Mouse (Mus musculus): ENCODE measurements around the gene Zzef1.
A peak's percentile ranks its signal among the peaks of the same experiment; 100 is the strongest.
"Not testable (repeated sequence)": the region's sequence is repeated elsewhere in the genome, so short reads cannot be mapped to it uniquely, and the experiment has no call there.

Zzef1 gene

GRCm38 (mm10) chr11:72795455-72796295, at the start of gene Zzef1, which contains the start of gene Cyb5d2:
Zzef1 (plus strand) TSS chr11:72796226.
Cyb5d2 (minus strand) TSS chr11:72796142.
- peak; percentile 92 for DNase-seq (ENCODE audit: extremely low read depth, low read depth)

DNA sequence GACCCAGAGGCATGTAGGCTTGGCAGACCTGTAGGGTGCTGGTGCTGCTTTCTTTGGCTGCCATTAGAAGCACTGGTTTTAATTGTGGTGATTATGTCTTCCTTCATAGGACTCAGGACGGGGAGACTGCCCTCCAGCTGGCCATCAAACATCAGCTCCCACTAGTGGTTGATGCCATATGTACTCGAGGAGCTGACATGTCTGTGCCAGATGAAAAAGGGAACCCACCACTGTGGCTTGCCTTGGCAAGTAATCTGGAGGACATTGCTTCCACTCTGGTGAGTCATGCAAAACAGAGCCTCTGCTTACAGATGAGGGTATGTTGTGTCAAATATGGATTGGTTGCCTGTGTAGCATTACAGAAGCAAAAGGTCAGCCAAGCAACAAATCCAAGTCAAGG, 44.1 kb upstream of the Zzef1 start:
- DNase-seq (ENCODE audit: extremely low read depth, low read depth), result peak; percentile 11

GRCm38 (mm10) chr11:72758316-72758715, 37.7 kb upstream of the Zzef1 start:
- no peak for DNase-seq (ENCODE audit: extremely low read depth, low read depth)

- no peak for DNase-seq (ENCODE audit: extremely low read depth, low read depth)
Measured at GRCm38 (mm10) chr11:72759581-72759980, 36.4 kb upstream of the Zzef1 start.

GRCm38 (mm10) chr11:72760781-72761180, 35.2 kb upstream of the Zzef1 start:
- no peak for DNase-seq (ENCODE audit: extremely low read depth, low read depth)

DNA sequence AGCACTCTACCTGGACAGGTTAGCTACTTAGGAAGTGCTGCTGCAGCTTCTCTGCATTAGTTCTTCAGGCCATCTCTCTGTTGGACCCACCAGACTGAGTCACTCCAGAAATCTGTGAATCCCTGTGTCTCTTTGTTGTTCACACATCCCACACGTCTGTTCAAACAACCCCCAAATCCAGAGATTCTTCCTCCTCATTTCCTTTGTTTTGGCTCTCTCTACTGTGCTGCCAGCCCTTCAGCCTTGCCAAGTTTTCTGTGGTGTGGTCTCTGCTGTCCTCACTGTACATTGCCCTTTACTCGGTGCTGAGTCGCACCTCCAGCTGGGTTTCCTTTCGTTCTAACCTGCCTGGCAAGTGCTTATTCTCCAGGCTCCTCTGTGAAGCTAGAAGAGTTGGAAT, 31.8 kb upstream of the Zzef1 start:
- no peak for DNase-seq (ENCODE audit: extremely low read depth, low read depth)

- no peak for DNase-seq (ENCODE audit: extremely low read depth, low read depth)
Measured at GRCm38 (mm10) chr11:72767716-72768115, 28.3 kb upstream of the Zzef1 start.

DNA sequence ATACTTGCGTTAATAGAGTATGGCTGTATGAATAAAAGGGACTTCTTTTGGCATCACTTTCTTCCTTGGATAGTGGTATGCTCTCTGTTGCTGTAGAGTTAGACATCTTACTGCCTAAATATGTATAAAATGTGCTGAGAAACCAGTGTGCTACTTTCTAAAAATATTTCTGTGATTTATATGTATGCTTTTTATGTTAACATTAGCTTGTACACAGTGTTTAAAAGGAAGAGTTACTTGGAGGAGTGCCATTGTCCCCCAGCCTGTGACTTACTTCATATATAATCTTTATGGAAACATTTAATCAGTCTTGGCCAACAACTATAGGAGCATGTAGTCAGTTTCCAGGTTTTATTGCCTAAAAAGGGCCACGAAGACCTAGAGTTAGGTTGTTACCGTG, 27.0 kb upstream of the Zzef1 start:
- no peak for DNase-seq (ENCODE audit: extremely low read depth, low read depth)

DNA sequence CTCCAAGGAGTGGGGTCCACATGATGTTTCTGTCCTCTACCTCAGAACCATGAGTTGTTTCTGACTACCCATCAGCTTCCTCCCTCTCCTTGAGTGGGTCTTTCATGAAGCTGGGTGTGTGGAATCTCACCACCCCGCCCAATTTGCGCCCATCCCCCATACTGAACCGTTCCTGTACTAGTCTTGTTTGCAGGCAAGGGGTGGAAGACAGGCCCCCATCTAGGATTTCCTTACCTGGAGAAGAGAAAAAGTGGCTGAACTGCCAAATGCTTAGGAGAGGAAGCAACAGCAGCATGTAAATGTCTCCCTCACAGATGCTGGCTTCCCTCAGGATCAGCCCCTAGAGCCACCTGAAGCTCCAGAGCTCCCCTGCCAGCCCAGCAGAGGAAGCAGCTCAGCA, 25.7 kb upstream of the Zzef1 start:
- DNase-seq (ENCODE audit: extremely low read depth, low read depth), result no peak

DNA sequence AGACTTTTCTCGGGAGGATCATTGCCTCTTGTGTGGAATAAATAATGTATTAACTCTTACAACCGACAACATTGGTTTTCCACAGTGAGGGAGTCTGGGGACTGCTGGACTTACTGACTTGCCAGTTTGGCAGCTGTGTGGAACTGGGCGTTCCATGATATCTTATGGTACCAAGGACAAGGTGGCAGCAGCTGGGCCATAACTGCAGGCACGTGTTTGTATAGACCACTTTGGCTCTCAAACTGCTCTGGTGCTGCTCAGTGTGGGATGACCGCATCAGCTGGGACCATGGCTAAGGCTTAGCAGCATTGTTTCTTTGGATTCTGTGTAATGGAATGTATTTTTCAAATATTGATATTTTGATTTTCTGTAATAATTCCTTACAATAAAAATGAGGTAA, 25.2 kb upstream of the Zzef1 start:
- DNase-seq (ENCODE audit: extremely low read depth, low read depth), result no peak

DNA sequence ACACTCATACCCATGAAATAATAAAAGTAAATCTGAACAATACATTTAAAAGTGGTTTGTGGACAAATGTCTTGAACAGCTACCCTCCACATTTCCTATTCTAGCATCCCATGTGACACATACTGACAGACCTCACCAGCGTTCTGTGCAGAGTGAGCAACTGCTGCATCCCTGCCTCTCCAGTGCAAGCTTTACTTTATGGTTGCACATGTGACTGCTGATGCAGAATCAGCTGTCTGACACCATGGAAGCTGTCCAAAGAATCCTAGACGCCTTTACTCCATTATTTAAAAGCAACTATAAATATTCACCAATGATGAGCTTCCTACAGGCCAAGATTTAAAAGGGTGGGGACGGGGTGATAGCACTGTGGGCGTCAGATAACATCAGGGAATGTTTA, 24.6 kb upstream of the Zzef1 start:
- no peak for DNase-seq (ENCODE audit: extremely low read depth, low read depth)

DNA sequence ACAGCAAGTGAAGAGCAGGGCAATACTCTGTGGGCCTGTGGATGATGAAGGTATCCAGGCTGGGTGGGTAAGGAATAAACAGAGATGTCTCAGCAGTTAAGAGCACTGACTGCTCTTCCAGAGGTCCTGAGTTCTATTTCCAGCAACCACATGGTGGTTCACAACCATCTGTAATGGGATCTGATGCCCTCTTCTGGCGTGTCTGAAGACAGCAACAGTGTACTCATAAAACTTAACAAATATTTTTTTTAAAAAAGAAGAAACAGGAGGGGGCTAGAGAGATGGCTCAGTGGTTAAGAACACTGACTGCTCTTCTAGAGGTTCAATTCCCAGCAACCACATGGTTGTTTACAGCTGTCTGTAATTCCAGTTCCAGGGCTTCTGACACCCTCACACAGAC, 23.4 kb upstream of the Zzef1 start:
- DNase-seq (ENCODE audit: extremely low read depth, low read depth), result not testable (repeated sequence)

- DNase-seq (ENCODE audit: extremely low read depth, low read depth), result no peak
Measured at GRCm38 (mm10) chr11:72778957-72779356, 17.1 kb upstream of the Zzef1 start.

DNA sequence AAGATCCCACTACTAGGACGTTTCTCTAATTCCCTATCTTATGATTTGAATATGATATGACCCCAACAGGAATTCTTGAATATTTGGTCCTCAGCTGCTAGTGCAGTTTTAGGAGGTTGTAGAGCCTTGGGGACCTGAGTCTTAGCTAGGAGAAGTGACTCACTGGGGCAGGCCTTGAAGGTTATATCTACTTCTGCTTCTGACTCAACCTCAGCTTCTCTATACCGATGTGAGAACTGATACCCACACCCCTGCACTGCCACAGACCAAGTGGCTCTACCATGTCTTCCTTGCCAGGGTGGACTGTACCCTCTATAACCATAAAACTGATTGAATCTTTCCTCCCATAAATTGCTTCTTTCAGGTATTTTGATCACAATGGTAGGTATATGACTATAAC, 13.9 kb upstream of the Zzef1 start:
- no peak for DNase-seq (ENCODE audit: extremely low read depth, low read depth)

DNA sequence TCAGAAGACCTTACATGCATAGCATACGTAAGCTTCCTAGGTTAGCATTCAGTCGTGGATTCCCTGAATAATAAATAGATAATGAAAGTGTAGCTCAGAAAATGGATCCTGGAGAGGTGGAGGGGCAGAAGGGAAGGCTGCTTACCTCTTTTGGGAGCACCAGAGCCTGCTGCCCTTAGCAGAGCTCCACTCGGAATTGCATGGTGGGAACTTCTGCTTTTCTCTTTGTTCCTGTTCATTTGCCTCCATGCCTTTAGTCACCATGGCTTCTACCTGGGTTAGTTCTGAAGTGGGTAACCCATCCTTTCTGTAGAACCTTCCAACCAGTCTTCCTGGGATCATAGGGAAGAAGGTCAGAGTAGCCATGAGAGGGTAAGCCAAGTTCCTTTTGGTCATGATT, 13.5 kb upstream of the Zzef1 start:
- no peak for DNase-seq (ENCODE audit: extremely low read depth, low read depth)

DNA sequence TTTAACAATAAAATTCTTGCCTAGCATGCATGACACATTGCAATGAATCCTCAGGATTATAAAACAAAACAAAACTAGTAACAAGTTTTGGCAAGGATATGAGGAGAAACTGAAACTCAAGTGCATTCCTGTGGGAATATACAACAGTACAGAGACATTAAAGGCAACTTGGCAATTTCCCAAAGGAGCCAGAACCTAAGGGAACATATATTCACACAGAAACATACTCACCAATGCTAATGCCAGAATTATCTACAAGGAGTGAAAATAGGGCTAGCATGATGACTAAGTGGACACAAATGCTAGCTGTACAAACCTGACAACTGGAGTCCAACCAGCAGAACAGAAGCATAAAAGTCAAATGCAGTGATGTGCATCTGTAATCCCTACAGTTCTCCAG, 4.0 kb upstream of the Zzef1 start:
- DNase-seq (ENCODE audit: extremely low read depth, low read depth), result no peak

GRCm38 (mm10) chr11:72795149-72795454, 924 bp upstream of the Zzef1 start:
- DNase-seq (ENCODE audit: extremely low read depth, low read depth), result no peak

DNA sequence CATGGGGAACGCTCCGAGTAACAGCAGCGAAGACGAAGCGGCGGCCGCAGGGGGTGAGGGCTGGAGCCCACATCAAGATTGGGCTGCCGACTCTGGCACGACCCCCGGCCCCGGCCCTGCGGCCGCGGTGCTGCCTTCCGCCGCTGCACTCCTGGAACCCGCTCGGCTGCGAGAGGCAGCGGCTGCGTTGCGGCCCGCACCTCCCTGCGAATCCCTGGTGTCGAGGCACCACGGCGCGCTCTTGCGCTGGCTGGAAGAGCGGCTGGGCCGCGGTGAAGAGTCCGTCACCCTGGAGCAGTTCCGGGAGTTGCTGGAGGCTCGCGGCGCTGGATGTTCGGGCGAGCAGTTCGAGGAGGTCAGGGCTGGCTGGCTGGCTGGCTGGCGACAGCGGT, 266 bp downstream of the Zzef1 start:
- no peak for DNase-seq (ENCODE audit: extremely low read depth, low read depth)

- DNase-seq (ENCODE audit: extremely low read depth, low read depth), result peak; percentile 46
Measured at GRCm38 (mm10) chr11:72796773-72797338, 830 bp downstream of the Zzef1 start.

DNA sequence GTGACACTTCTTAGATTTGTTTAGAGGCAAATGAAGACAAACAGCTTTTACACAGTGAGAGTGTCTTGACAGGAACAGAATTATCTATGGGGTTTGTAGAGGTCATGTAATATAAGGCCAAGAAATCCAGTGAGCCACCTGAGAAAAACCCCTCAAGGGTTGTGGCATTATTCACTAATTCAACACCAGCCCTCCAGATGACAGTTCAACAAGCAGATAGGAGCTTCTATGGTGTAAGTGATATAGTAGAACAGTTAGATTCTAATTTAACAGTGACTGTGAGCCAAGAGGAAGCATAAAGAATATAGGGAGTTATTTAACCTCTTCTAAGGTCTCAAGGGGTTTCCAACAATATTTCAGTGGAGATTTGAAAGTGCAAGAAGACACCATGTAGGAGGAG, 2.1 kb downstream of the Zzef1 start:
- DNase-seq (ENCODE audit: extremely low read depth, low read depth), result no peak

DNA sequence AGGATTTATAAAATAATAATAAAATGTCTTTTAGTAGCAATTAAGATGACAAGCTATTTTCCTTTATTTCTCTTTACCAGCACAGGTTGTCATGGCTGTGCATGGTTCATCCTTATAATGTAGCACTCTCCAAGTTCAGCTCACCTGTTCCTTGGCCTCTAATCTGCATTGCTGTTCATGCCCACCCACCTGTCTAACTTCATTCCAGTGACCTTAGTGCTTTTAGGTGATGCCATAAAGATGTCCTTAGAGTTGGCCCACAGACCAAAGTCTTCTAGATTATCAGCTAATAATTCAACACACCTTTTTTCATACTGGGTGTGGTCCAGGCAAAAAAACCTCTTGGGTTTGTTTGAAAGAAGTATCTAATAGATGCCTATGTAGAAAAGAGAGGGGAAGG, 5.2 kb downstream of the Zzef1 start:
- DNase-seq (ENCODE audit: extremely low read depth, low read depth), result no peak

- DNase-seq (ENCODE audit: extremely low read depth, low read depth), result no peak
Measured at GRCm38 (mm10) chr11:72803038-72803437, 7.0 kb downstream of the Zzef1 start.

- DNase-seq (ENCODE audit: extremely low read depth, low read depth), result no peak
Measured at GRCm38 (mm10) chr11:72804586-72804985, 8.6 kb downstream of the Zzef1 start.

All from MEL-GATA-1-ER (cell line).